Mouse (Mus musculus) ES-Bruce4 (cell line): ENCODE data around the gene Myo1h. TPM values are rescaled to one million over a fixed set of nuclear protein-coding genes. Genes with fewer than 3 reads are reported as not detected.

Experiments used
- H3K27ac ChIP-seq: 2 replicates; pipeline ENCODE4 v1.5.1; 2012; ENCODE audit warnings: low read length, inconsistent platforms; ENCODE audit not compliant: insufficient read depth
- H3K27me3 ChIP-seq: 2 replicates; pipeline ENCODE4 v1.6.1; 2012; ENCODE audit warnings: mild to moderate bottlenecking, low read length, inconsistent platforms; ENCODE audit not compliant: control insufficient read depth, poor library complexity, insufficient read depth, severe bottlenecking
- H3K36me3 ChIP-seq: 2 replicates; pipeline ENCODE4 v1.6.1; 2012; ENCODE audit warnings: inconsistent platforms, mild to moderate bottlenecking, low read length, moderate library complexity; ENCODE audit not compliant: control insufficient read depth, poor library complexity, insufficient read depth, severe bottlenecking
- H3K4me1 ChIP-seq: one replicate; pipeline ENCODE4 v1.8.1; 2011; ENCODE audit warnings: low read length; ENCODE audit not compliant: control insufficient read depth, insufficient read depth
- H3K4me3 ChIP-seq: 2 replicates; pipeline ENCODE4 v1.5.1; 2011; ENCODE audit warnings: low read depth, mild to moderate bottlenecking, low read length
- H3K9ac ChIP-seq: 2 replicates; pipeline ENCODE4 v1.6.1; 2012; ENCODE audit warnings: low read depth, mild to moderate bottlenecking, inconsistent platforms; ENCODE audit not compliant: poor library complexity, severe bottlenecking
- H3K9me3 ChIP-seq: replicated peaks from 2 replicates; pipeline ENCODE4 v1.6.1; 2012; ENCODE audit warnings: mild to moderate bottlenecking, low read length, inconsistent platforms; ENCODE audit not compliant: control insufficient read depth, poor library complexity, insufficient read depth, severe bottlenecking
- CTCF ChIP-seq: IDR thresholded peaks from one replicate; pipeline ENCODE4 v1.8.1; 2011; ENCODE audit warnings: low read depth, low read length
- EP300 ChIP-seq: IDR thresholded peaks from 2 replicates; pipeline ENCODE4 v1.6.1; 2011; ENCODE audit warnings: low read depth, low read length; ENCODE audit not compliant: insufficient read depth
- POLR2A ChIP-seq: IDR thresholded peaks from one replicate; pipeline ENCODE4 v1.8.1; 2011; ENCODE audit warnings: low read length; ENCODE audit not compliant: insufficient read depth
- polyA plus RNA-seq: library from polyadenylated mRNA; stranded (reverse); fragments of >200 nt; gene quantifications from 2 replicates; pipeline ENCODE4 v1.2.4, GENCODE M21; 2011; ENCODE audit warnings: low read depth; ENCODE audit not compliant: missing spikeins, insufficient read depth, insufficient read length

Gene Myo1h
- polyA plus RNA-seq, 1 experiment, result 1.8 TPM

- Histone ChIP-seq H3K36me3 (no peaks in the 10 kb centered on the region), H3K27me3 (no peaks in the 10 kb centered on the region), H3K9ac (no peak overlapping the region), H3K27ac (no peak overlapping the region), H3K4me3 (no peak overlapping the region), H3K9me3 (no peaks in the 10 kb centered on the region), H3K4me1 (no peaks in the 10 kb centered on the region)
- TF ChIP-seq EP300 (no peak), POLR2A (no peak), CTCF (peak; percentile 79)
Observed at GRCm38 (mm10) chr5:114286102-114286501, 2.9 kb upstream of the Myo1h start.

- Histone ChIP-seq H3K9ac (no peak overlapping the region), H3K36me3 (no peaks in the 10 kb centered on the region), H3K27ac (no peak overlapping the region), H3K4me3 (no peak overlapping the region), H3K27me3 (no peaks in the 10 kb centered on the region), H3K9me3 (no peaks in the 10 kb centered on the region), H3K4me1 (no peaks in the 10 kb centered on the region)
- TF ChIP-seq EP300 (no peak), CTCF (no peak), POLR2A (no peak)
Observed at GRCm38 (mm10) chr5:114286872-114287571, 1.9 kb upstream of the Myo1h start.

GRCm38 (mm10) chr5:114288396-114288795 lies 570 bp upstream of the Myo1h start:
- Histone ChIP-seq H3K4me3 (no peak overlapping the region), H3K36me3 (no peaks in the 10 kb centered on the region), H3K27ac (no peak overlapping the region), H3K27me3 (no peaks in the 10 kb centered on the region), H3K9ac (no peak overlapping the region), H3K4me1 (no peaks in the 10 kb centered on the region), H3K9me3 (no peaks in the 10 kb centered on the region)
- no peak for TF ChIP-seq EP300
- no peak for TF ChIP-seq CTCF

- no peaks in the 10 kb centered on the region for H3K4me1 ChIP-seq
- H3K27me3 ChIP-seq, result no peaks in the 10 kb centered on the region
- no peak overlapping the region for H3K9ac ChIP-seq
- no peak overlapping the region for H3K27ac ChIP-seq
- H3K4me3 ChIP-seq, result no peak overlapping the region
- no peaks in the 10 kb centered on the region for H3K9me3 ChIP-seq
- TF ChIP-seq CTCF (no peak), POLR2A (no peak), EP300 (no peak)
- H3K36me3 ChIP-seq, result no peaks in the 10 kb centered on the region
Observed at GRCm38 (mm10) chr5:114290004-114290403, 1.0 kb downstream of the Myo1h start.

- Histone ChIP-seq H3K9ac (no peak overlapping the region), H3K4me3 (no peak overlapping the region), H3K27ac (no peak overlapping the region), H3K27me3 (no peaks in the 10 kb centered on the region), H3K4me1 (no peaks in the 10 kb centered on the region), H3K9me3 (no peaks in the 10 kb centered on the region), H3K36me3 (no peaks in the 10 kb centered on the region)
- TF ChIP-seq EP300 (no peak), CTCF (peak; percentile 42)
Observed at GRCm38 (mm10) chr5:114296693-114297631, 8.0 kb downstream of the Myo1h start.
